Mouse (Mus musculus) gastrocnemius, adult 18-20 months (tissue): ENCODE results near the gene Actr6. TPM values are rescaled to one million over a fixed set of nuclear protein-coding genes. Genes with fewer than 3 reads are reported as not detected.
"Not testable (repeated sequence)": the region's sequence is repeated elsewhere in the genome, so short reads cannot be mapped to it uniquely, and the experiment has no call there.

Source experiments
- DNase-seq: peaks from one replicate; pipeline ENCODE4 v3.0.0; 2021; ENCODE audit warnings: low spot score
- total RNA-seq, 2 experiments: library from RNA; stranded (reverse); gene quantifications; 2 replicates each; pipeline ENCODE4 v1.2.3; 2021

Gene Actr6
- total RNA-seq, 2 experiments from 2014 or later: 5.5 to 7.7 TPM

GRCm38 (mm10) chr10:89681706-89682105 lies 50.4 kb downstream of the Actr6 start:
- no peak for DNase-seq

- DNase-seq: no peak
Measured at GRCm38 (mm10) chr10:89680517-89680916, 51.6 kb downstream of the Actr6 start.

GRCm38 (mm10) chr10:89679448-89679847 lies 52.6 kb downstream of the Actr6 start:
- DNase-seq: no peak

- no peak for DNase-seq
Measured at GRCm38 (mm10) chr10:89678054-89678453, 54.0 kb downstream of the Actr6 start.

GRCm38 (mm10) chr10:89676609-89677008 lies 55.5 kb downstream of the Actr6 start:
- DNase-seq: no peak

GRCm38 (mm10) chr10:89670371-89670770 lies 61.7 kb downstream of the Actr6 start:
- not testable (repeated sequence) for DNase-seq

- DNase-seq: no peak
Measured at GRCm38 (mm10) chr10:89667571-89667970, 64.5 kb downstream of the Actr6 start.

- no peak for DNase-seq
Measured at GRCm38 (mm10) chr10:89665679-89666078, 66.4 kb downstream of the Actr6 start.

GRCm38 (mm10) chr10:89664977-89665645 lies 67.0 kb downstream of the Actr6 start:
- DNase-seq: no peak

Other genes with a start within 250 kb of the Actr6 start
- gene Nr1h4, start 198.7 kb downstream of the Actr6 start, total RNA-seq: under 1 TPM in 1 of 2 experiments, not detected in 1; 0.19 TPM
- gene Slc17a8, start 111.0 kb downstream of the Actr6 start, total RNA-seq: under 1 TPM in 1 of 2 experiments, not detected in 1; 0.07 TPM
- gene Scyl2, start 46.0 kb downstream of the Actr6 start, total RNA-seq: 10 to 100 TPM; 12.3 to 12.9 TPM
- 10 to 100 TPM; 13.2 to 21.6 TPM for gene Uhrf1bp1l, start 12.7 kb upstream of the Actr6 start, total RNA-seq
- under 1 TPM; 0.09 to 0.17 TPM for gene Anks1b, start 141.2 kb upstream of the Actr6 start, total RNA-seq